Mouse (Mus musculus) subcutaneous adipose tissue, adult 2 months (tissue): ENCODE data around the gene Gli1. TPM values are rescaled to one million over a fixed set of nuclear protein-coding genes. Genes with fewer than 3 reads are reported as not detected.

ENCODE experiments used
- polyA plus RNA-seq: library from polyadenylated mRNA; depleted of rRNA; stranded (reverse); fragments of >200 nt; gene quantifications from 2 replicates; pipeline ENCODE4 v1.2.3, GENCODE M21; 2012; ENCODE audit warnings: low replicate concordance; rRNA removed

Gli1 gene
- 4.5 and 159 TPM in 2 replicates for polyA plus RNA-seq

DNA sequence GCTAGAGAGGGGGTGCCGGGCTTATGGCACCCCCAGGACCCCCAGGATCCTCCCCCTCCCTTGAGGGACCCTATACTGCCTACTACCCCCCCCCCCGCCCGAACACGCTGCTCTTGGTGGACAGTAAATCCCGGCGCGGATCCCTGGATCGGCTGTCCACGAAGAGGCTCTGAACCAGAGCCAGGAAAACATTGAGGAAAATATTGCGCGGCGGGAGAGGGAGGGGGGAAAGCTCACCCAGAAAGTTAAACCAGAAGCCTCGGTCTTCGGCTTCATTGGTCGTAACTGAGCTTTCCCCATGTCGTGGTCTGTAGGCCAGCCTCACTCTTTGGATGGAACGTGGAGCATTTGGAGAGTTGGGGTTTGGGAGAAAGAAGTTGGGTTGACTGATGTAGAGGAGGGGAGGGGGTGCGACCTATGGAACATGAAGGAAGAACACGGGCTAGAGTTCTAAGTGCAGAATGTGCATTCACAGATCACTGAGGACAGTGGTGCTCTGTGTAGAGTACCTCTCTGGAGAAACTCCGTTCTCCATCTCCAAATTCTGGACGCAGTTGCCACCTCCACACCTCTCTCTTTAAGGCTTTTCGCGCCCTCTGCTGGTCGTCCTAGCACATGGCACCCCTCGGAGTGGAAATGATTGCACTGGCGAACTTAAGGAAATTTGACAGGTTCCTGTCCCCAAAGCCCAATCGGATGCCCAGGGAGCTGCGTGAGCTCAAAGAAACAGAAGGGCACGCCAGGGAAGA is at the start of gene Gli1:
Gli1 (minus strand) TSS at position 84 of the 749 bp plus-strand sequence.

DNA sequence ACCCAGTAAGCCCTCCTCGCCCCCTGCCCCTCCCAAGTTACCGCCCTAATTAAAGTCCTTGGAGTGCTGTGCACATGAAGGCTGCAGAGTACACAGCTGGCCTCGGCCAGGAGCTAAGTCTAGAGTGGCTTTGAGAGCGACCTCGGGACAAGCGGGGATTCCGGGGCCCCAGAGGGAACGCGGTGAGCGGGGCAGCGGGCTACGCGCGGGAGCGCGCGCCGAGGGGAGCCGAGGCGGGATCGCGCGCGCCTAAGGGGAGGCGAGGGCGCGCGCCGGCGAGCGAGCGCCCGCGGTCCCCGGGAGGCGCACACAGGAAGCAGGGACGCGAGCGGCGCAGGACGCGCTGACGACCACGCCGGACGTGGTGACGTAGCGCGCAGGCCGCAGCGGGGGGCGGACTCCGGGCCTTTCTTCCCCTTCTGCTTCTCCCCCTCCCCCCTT is 38.5 kb upstream of the Gli1 start, which contains the start of gene R3hdm2:
R3hdm2 (plus strand) TSS at position 77 of the 441 bp plus-strand sequence.

DNA sequence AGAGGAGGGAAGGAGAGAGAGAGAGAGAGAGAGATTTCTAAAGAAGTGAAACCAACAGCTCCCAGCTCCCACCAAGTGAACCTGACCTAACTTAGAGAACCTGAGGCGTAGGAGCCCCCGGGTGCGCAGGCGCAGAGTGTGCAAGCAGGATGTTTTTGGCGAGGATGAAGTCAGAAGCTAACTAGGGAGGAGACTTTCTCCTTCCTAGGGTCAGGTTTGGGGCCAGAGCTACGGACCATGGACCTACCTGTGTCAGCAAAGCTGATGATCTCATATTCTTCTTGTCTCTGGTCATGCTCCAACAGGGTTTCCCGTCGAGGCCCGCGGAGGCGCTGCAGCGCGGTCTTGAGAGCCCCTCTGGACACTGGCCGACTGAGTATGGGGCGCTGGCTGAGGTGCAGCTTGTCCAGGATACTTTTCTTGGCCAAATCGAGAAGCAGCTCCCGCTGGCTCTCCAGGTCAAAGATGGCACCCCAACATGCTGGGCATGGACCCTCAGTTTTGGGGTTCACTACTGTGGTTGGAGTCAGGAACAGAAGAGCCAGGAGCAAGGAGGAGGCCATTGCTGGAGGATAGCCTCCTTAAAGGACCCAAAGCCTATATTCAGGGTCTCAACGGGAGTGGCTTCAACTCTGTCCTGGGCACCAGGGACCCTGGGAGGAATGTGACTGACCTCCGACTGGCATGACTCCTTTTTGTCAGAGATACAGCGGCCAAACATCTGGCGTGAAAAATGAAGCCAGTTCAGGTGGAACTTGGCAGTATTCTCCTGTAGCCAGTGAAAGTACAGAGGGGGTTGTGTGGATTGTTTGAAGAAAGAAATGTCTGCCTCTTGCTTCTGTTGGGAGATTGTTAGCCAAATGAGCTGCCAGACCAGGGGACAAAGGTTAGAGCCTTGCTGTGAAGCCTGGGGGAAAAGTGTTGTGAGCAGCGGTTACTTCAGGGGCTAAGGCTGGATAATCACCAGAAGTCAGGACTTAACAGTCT is 28.4 kb upstream of the Gli1 start, which contains the start of gene Inhbc:
Inhbc (minus strand) TSS at position 598 of the 987 bp plus-strand sequence.

DNA sequence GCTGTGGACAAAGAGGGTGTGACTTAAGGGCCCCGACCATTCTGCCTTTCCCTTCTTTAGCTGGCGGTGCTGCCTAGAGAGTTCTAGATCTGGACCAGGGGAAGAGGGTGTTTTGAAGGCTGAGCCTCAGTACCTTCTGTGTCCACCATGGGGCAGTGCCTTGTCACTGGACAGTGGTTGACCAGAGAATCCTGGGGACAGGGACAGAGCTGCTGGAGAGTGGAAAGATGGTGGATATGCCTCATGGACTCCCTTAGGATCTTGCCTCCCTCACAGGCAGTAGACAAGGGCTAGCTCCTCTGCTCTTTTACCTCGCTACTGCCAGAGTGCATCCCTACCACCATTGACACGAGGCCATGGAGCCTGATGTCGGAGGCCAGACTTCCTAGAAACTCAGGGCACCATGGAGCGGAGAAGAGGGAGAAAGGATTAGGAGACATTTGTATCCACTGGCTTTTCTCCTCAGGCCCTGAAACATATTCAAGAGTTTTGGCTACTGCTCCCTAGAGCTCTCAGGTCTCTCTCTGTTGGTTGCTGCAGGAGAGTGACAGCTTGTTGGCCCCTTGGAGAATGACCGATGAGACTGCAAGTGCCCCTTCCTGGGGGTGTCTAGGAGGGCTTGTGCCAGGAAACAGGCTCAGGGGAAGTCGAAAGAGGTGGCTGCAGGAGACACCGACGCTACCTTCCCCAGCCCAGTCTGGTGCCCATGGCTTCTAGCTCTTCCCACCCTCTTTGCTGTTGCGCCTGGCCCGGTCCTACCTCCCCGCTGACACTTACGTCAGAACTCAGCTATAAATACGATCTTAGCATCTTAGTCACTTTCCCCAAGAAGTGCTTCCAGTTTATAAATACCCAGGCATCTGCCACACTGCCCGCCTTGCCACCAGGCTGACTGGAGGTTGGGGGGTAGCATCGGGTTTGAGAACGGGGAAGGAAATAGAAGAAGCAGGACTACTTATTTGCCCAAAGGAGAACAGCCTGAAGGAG is 12.4 kb upstream of the Gli1 start, which contains the start of gene Inhbe:
Inhbe (minus strand) TSS at position 503 of the 987 bp plus-strand sequence.

DNA sequence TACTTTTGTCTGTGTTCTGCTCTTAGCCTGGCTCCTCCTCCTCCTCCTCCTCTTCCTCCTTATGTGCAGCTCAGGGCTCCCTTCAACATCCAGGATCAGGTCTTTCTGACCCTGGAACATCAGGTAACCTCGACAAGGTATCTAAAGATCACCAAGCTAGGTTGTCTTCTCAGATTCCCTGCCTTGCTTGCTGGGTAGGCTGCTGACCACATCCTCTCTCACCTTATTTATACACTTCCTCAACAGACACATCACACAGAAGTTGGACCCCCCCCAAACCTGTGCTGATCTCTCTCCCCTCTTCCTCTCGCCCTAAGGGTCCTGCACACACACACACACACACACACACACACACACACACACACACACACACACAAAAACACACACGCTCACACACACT is 20.2 kb downstream of the Gli1 start, which contains the start of gene Arhgap9:
Arhgap9 (plus strand) TSS at position 344 of the 400 bp plus-strand sequence.

DNA sequence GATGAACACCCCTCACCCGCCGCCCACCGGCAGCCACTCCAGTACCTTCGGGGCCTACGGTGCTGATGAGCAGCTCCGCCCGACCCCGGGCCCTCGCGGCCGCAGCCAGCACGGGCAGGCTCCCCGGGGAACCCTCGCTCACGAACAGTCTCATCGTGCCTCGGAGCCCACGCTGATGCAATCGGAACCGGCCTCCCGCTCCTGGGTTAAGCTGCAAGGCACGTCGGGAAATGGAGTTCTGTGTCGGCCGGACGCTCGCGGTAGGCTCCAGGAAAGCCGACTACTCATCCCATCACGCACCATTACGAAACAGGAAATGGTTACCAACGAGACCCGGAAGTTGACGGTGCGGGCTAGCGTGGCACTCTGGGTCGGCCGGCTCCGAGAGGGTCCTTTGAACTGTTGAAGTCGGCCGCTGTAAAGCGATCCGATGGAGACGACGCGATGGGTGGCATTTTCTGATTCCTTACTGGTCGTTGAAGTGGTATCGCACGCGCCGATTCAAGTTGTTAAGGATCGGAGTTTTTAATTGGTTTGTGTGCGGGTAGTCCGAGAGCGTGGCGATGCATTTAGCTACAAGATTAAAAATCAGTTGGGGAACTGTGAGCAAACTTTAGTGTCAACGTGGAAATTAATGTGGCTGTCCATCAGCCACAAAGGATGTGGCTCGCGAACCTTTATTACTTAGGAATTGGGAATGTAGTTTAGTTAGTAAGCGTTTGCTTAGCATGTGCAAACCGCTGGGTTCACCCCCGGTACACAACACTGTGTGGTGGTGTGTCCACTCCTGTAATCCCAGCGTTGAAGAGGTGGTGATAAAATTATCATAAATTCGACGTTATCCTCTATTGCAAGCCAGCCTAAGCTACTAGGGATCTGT is 30.1 kb downstream of the Gli1 start, which contains the start of gene Mars:
Mars (minus strand) TSS at position 311 of the 880 bp plus-strand sequence.

DNA sequence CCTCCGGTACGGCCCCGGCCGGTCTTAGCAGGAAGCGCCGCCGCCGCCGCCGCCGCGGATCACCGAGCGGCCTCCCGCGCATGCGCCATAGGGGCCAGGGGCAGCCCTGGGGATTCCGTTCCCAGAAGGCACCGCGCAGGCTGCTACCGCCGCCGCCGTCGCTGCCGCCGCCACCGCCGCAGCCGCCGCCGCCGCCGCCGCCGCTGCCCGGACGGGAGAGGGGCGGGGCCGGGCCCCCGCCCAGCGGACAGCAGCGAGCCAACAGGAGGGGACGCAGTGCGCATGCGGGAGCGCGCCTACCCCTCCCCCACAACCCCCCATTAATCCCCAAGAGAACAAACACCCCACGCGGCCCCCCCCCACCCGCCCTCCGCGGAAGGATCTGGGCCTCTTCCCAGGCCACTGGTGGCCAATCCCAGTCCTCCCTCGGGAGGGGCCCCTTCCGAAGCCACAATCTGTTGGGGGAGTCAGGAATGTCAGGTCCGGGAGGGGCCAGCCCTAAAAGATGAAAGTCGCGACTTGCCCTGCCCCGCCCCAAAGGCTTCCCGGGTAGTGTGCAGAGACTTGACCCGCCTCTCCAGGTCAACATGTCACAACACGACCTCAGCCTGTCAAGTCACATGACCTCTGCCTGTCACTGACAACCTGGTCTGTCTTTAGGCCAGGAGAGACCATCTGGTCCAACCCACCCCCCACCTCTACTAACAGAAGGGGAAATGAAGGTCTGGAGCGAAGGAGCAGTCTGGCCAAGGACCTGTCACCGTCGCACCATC is 52.8 kb downstream of the Gli1 start, which contains the start of gene Mbd6:
Mbd6 (minus strand) TSS at position 219 of the 773 bp plus-strand sequence.

Other genes starting within 250 kb of the Gli1 start
- 95.7 and 99.4 TPM in 2 replicates for gene Os9, start 220.8 kb downstream of the Gli1 start, polyA plus RNA-seq
- 9.0 and 26.1 TPM in 2 replicates for gene B4galnt1, start 176.7 kb downstream of the Gli1 start, polyA plus RNA-seq
- 2.3 and 4.2 TPM in 2 replicates for gene Slc26a10, start 161.3 kb downstream of the Gli1 start, polyA plus RNA-seq
- 29.9 and 129 TPM in 2 replicates for gene Arhgef25, start 151.9 kb downstream of the Gli1 start, polyA plus RNA-seq
- 173 and 346 TPM in 2 replicates for gene Dtx3, start 146.2 kb downstream of the Gli1 start, polyA plus RNA-seq
- gene Pip4k2c, start 130.4 kb downstream of the Gli1 start, polyA plus RNA-seq: 38.6 and 48.2 TPM in 2 replicates
- gene Kif5a, start 78.6 kb downstream of the Gli1 start, polyA plus RNA-seq: 3.6 and 7.9 TPM in 2 replicates
- 266 and 298 TPM in 2 replicates for gene Dctn2, start 75.6 kb downstream of the Gli1 start, polyA plus RNA-seq
- gene Mbd6, start 53.0 kb downstream of the Gli1 start, polyA plus RNA-seq: 31.4 and 44.7 TPM in 2 replicates
- 66.5 and 79.6 TPM in 2 replicates for gene Mars, start 30.2 kb downstream of the Gli1 start, polyA plus RNA-seq
- 8.7 and 11.8 TPM in 2 replicates for gene Arhgap9, start 20.0 kb downstream of the Gli1 start, polyA plus RNA-seq
- 0.03 TPM in 1 of 2 replicates, not detected in the other for gene Inhbe, start 12.4 kb upstream of the Gli1 start, polyA plus RNA-seq
- gene Inhbc, start 28.5 kb upstream of the Gli1 start, polyA plus RNA-seq: not detected in 2 replicates
- 68.8 and 82.7 TPM in 2 replicates for gene R3hdm2, start 38.4 kb upstream of the Gli1 start, polyA plus RNA-seq
- gene Stac3, start 159.7 kb upstream of the Gli1 start, polyA plus RNA-seq: 2.0 and 5.6 TPM in 2 replicates
- gene Ndufa4l2, start 173.0 kb upstream of the Gli1 start, polyA plus RNA-seq: 51.9 and 59.2 TPM in 2 replicates
- gene Shmt2, start 180.5 kb upstream of the Gli1 start, polyA plus RNA-seq: 40.8 and 93.7 TPM in 2 replicates
- gene Nxph4, start 192.6 kb upstream of the Gli1 start, polyA plus RNA-seq: 0.09 and 0.36 TPM in 2 replicates